Mouse (Mus musculus): ENCODE results near the gene Gbe1. TPM values are rescaled to one million over a fixed set of nuclear protein-coding genes. Genes with fewer than 3 reads are reported as not detected.

Gbe1 gene
- polyA plus RNA-seq, 1 experiment from 2014 or later: 14.6 TPM

- ATAC-seq (ENCODE audit: low FRiP score): no peak
- no peaks in the 10 kb centered on the region for H3K9me3 ChIP-seq (replicated peaks)
- WGBS: 89% methylated on average over 2 of the region's 2 CpGs
- no peaks in the 10 kb centered on the region for H3K36me3 ChIP-seq
- no peak overlapping the region for H3K27ac ChIP-seq
- H3K4me2 ChIP-seq (replicated peaks): no peak overlapping the region
- no peak overlapping the region for H3K4me3 ChIP-seq
- H3K9ac ChIP-seq: no peak overlapping the region
- H3K4me1 ChIP-seq: no peaks in the 10 kb centered on the region
- H3K27me3 ChIP-seq: no peaks in the 10 kb centered on the region
These were observed 67.3 kb downstream of the Gbe1 start for GRCm38 (mm10) chr16:70381045-70381444.

DNA sequence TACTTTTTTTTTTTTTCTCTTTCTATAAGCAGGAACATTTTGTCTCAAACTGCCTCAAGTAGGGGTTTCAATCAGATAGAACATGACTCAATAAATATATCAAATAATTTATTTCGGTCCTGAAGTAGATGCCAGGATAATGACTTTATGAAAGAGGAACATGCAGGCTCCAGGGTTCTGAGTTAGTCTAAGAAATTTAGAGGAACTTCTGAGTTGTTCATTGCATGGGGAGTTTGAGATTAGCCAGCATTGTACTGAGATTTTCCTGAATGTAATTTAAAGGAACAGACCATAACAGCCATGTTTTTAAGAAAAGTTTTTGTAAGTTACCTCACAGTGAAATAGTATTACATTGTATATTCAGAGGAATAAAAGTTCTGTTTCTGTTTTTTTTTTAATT lies 71.7 kb downstream of the Gbe1 start:
- Histone ChIP-seq H3K9me3 (replicated peaks) (no peaks in the 10 kb centered on the region), H3K4me1 (no peaks in the 10 kb centered on the region), H3K9ac (no peak overlapping the region), H3K27ac (no peak overlapping the region), H3K4me2 (replicated peaks) (no peak overlapping the region), H3K36me3 (no peaks in the 10 kb centered on the region), H3K27me3 (no peaks in the 10 kb centered on the region), H3K4me3 (no peak overlapping the region)
- WGBS: 90% methylated on average over 1 of the region's 1 CpGs
- ATAC-seq (ENCODE audit: low FRiP score): no peak

DNA sequence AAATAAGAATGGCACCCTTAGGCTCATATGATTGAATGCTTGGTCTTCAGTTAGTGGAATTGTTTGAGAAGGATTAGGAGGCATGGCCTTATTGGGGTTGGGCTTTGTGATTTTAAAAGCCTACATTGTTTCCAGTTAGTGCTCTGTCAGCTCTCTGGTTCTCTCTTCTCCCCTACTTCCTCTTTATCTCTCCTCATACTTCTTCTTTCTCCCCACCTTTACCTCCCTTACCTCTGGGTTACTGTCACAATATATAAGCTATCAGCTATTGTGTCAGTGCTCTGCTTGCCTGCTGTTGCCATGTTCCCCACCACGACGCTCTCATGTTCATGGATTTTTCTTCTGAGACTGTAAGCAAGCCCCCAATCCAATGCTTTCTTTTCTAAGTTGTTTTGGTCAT lies 73.6 kb downstream of the Gbe1 start:
- Histone ChIP-seq H3K4me1 (no peaks in the 10 kb centered on the region), H3K27me3 (no peaks in the 10 kb centered on the region), H3K27ac (no peak overlapping the region), H3K4me3 (no peak overlapping the region), H3K4me2 (replicated peaks) (no peak overlapping the region), H3K36me3 (no peaks in the 10 kb centered on the region), H3K9ac (no peak overlapping the region), H3K9me3 (replicated peaks) (no peaks in the 10 kb centered on the region)
- no peak for ATAC-seq (ENCODE audit: low FRiP score)
- WGBS: 96% methylated on average over 2 of the region's 2 CpGs

DNA sequence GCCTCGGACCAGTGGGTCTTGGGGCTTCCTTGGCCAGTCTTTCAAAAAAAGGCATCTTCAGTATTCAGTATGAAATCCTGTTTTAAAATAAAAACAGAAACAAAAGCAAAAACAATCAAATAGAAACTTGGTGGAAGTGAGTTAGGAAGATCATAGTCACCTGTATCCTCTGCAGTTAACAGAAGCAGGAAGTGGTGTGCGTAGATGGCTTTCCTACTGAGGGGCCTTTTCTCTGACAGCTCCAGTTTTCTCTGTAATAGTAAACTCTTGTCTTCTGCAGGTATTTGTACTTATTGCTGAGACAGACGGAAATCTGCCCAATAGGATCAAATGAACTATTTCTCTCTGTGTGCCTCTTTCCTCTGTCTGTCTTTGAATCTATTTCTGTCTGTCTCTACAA lies 81.5 kb downstream of the Gbe1 start:
- WGBS: 91% methylated on average over 3 of the region's 3 CpGs
- Histone ChIP-seq H3K27me3 (no peaks in the 10 kb centered on the region), H3K9ac (no peak overlapping the region)

GRCm38 (mm10) chr16:70407780-70408179 lies 94.0 kb downstream of the Gbe1 start:
- H3K9me3 ChIP-seq (replicated peaks): no peaks in the 10 kb centered on the region
- no peaks in the 10 kb centered on the region for H3K27me3 ChIP-seq
- H3K4me1 ChIP-seq: no peaks in the 10 kb centered on the region
- no peak overlapping the region for H3K4me2 ChIP-seq (replicated peaks)
- WGBS: 94% methylated on average over 2 of the region's 2 CpGs
- H3K36me3 ChIP-seq: no peaks in the 10 kb centered on the region
- no peak overlapping the region for H3K27ac ChIP-seq
- ATAC-seq (ENCODE audit: low FRiP score): no peak
- no peak overlapping the region for H3K9ac ChIP-seq
- no peak overlapping the region for H3K4me3 ChIP-seq

More for the DNA sequence above, 81.5 kb downstream of the Gbe1 start:
- no peak for ATAC-seq (ENCODE audit: low FRiP score)
- Histone ChIP-seq H3K27ac (no peak overlapping the region), H3K36me3 (no peaks in the 10 kb centered on the region), H3K4me3 (no peak overlapping the region), H3K4me1 (no peaks in the 10 kb centered on the region), H3K9me3 (replicated peaks) (no peaks in the 10 kb centered on the region), H3K4me2 (replicated peaks) (no peak overlapping the region)

DNA sequence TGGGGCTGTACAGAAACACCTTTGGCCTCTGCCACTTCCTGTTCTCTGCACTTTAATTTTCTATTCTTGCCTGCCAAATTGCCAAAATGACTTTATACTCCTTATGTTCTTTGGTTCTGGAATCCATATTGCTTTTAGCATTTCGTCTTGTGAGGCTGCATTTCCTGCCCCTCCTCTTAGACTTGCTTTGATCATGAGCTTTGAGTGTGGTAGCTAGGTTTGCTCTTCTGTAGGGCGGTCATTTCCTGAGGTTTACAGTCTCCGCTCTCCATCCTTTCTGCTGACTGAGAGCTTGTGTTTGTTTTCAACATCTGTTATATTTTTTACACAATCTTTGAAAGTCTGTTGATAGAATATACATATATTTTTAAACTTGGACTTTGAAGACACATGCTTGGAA lies 107.3 kb downstream of the Gbe1 start:
- no peak overlapping the region for H3K9ac ChIP-seq
- H3K4me3 ChIP-seq: no peak overlapping the region
- ATAC-seq (ENCODE audit: low FRiP score): no peak
- H3K27me3 ChIP-seq: no peaks in the 10 kb centered on the region
- 79% methylated on average over 3 of the region's 3 CpGs for WGBS
- H3K4me1 ChIP-seq: no peaks in the 10 kb centered on the region
- H3K27ac ChIP-seq: no peak overlapping the region
- H3K9me3 ChIP-seq (replicated peaks): no peaks in the 10 kb centered on the region
- H3K4me2 ChIP-seq (replicated peaks): no peak overlapping the region
- H3K36me3 ChIP-seq: no peaks in the 10 kb centered on the region

- no peak for ATAC-seq (ENCODE audit: low FRiP score)
- H3K36me3 ChIP-seq: no peaks in the 10 kb centered on the region
- H3K9me3 ChIP-seq (replicated peaks): no peaks in the 10 kb centered on the region
- no peak overlapping the region for H3K9ac ChIP-seq
- no peak overlapping the region for H3K27ac ChIP-seq
- WGBS: 69% methylated on average over 6 of the region's 6 CpGs
- no peak overlapping the region for H3K4me3 ChIP-seq
- no peaks in the 10 kb centered on the region for H3K27me3 ChIP-seq
- no peak overlapping the region for H3K4me2 ChIP-seq (replicated peaks)
- H3K4me1 ChIP-seq: no peaks in the 10 kb centered on the region
These were observed 135.8 kb downstream of the Gbe1 start for GRCm38 (mm10) chr16:70449520-70449919.

DNA sequence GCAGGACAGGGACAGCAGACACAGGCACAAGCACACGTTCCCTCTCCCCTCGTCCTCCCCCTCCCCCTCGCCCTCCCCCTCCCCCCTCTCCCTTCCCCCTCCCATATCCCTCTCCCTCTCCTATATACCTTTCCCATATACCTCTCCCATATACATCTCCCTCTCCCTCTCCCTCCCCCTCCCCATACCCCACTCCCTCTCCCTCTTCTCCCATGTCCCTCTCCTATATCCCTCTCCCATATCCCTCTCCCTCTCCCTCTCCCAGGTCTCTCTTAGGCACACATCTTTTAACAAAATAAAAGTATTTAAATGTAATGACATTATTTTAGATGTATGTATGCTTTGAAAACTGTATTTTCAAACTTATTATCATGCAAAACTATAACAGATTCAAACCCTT lies 161.8 kb downstream of the Gbe1 start:
- Histone ChIP-seq H3K9me3 (replicated peaks) (no peaks in the 10 kb centered on the region), H3K9ac (no peak overlapping the region), H3K27ac (no peak overlapping the region), H3K4me1 (no peaks in the 10 kb centered on the region), H3K4me3 (no peak overlapping the region), H3K27me3 (no peaks in the 10 kb centered on the region), H3K4me2 (replicated peaks) (no peak overlapping the region), H3K36me3 (no peaks in the 10 kb centered on the region)
- ATAC-seq (ENCODE audit: low FRiP score): no peak
- no CpG with 5 or more reads among the region's 3 CpGs for WGBS

GRCm38 (mm10) chr16:70476161-70476560 lies 162.4 kb downstream of the Gbe1 start:
- H3K27me3 ChIP-seq: no peaks in the 10 kb centered on the region
- no peak overlapping the region for H3K4me2 ChIP-seq (replicated peaks)
- H3K9me3 ChIP-seq (replicated peaks): no peaks in the 10 kb centered on the region
- H3K4me1 ChIP-seq: no peaks in the 10 kb centered on the region
- H3K36me3 ChIP-seq: no peaks in the 10 kb centered on the region
- no peak overlapping the region for H3K27ac ChIP-seq
- ATAC-seq (ENCODE audit: low FRiP score): no peak
- WGBS: 86% methylated on average over 4 of the region's 4 CpGs
- no peak overlapping the region for H3K9ac ChIP-seq
- H3K4me3 ChIP-seq: no peak overlapping the region

DNA sequence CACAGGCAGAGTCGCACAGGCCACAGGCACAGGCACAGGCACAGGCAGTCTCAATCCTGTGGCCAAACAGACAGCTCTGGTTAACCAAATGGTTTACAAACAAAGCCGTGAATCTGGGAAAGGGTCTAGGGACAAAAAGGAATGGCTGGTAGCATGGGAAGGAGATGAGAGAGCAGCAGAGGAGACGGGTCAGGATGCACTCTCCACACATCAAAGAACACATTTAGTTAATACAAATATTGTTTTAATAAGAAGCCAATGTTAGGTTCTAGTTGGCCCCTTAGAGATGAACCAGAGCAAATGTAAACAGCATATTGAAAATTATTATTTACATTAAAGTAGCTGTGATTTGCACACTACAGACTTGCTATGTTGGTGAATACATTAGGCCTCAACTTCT lies 166.7 kb downstream of the Gbe1 start:
- H3K4me2 ChIP-seq (replicated peaks): no peak overlapping the region
- H3K9ac ChIP-seq: no peak overlapping the region
- H3K9me3 ChIP-seq (replicated peaks): no peaks in the 10 kb centered on the region
- H3K4me1 ChIP-seq: no peaks in the 10 kb centered on the region
- H3K4me3 ChIP-seq: no peak overlapping the region
- no peak overlapping the region for H3K27ac ChIP-seq
- H3K27me3 ChIP-seq: no peaks in the 10 kb centered on the region
- no peaks in the 10 kb centered on the region for H3K36me3 ChIP-seq
- no peak for ATAC-seq (ENCODE audit: low FRiP score)
- 90% methylated on average over 3 of the region's 3 CpGs for WGBS

DNA sequence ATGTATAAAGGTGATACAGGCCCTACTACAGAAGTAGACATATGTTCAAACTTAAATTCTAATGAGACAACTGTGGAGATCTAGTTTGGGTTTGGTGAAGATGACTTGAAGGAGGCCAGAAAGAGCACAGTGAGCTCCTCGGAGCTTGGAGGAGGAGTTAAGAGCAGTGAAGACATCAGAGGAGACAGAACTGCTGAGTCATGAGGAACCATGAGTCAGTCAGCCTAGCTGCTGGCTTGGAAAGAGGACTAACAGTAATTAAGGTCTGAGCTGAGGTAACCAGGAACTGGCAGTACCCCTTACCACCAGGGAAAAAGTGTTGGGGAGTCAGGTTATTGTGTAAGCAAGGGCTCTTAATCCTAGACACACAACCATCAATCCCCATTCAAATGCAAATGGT lies 192.7 kb downstream of the Gbe1 start:
- H3K27me3 ChIP-seq: no peaks in the 10 kb centered on the region
- no peaks in the 10 kb centered on the region for H3K4me1 ChIP-seq
- no peaks in the 10 kb centered on the region for H3K9me3 ChIP-seq (replicated peaks)
- H3K27ac ChIP-seq: no peak overlapping the region
- H3K9ac ChIP-seq: no peak overlapping the region
- no peak for ATAC-seq (ENCODE audit: low FRiP score)
- H3K4me2 ChIP-seq (replicated peaks): no peak overlapping the region
- H3K4me3 ChIP-seq: no peak overlapping the region
- no peaks in the 10 kb centered on the region for H3K36me3 ChIP-seq
- 71% methylated on average over 1 of the region's 1 CpGs for WGBS

- no peak for ATAC-seq (ENCODE audit: low FRiP score)
- Histone ChIP-seq H3K4me1 (no peaks in the 10 kb centered on the region), H3K9ac (no peak overlapping the region), H3K27me3 (no peaks in the 10 kb centered on the region), H3K4me3 (no peak overlapping the region), H3K36me3 (no peaks in the 10 kb centered on the region), H3K27ac (no peak overlapping the region), H3K4me2 (replicated peaks) (no peak overlapping the region), H3K9me3 (replicated peaks) (no peaks in the 10 kb centered on the region)
- 90% methylated on average over 3 of the region's 3 CpGs for WGBS
These were observed 197.2 kb downstream of the Gbe1 start for GRCm38 (mm10) chr16:70510938-70511337.

DNA sequence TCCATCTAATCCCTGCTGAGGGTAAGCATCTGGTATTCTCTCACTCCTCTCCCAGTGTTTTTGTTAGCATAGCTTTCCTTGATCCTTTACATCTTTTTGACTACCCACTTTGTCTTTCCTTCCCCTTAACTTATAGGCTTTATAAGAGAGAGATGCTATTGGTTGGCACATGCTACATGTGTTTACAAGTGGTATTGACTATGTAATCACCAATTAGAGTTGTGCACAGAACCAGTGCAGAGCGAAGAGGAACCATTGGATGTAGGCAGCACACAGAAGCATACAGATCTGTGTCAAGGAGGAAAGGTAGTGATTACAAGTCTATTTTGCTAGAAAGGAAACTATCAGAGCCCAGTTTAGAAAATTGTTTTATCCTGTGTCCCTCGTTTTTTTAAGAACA lies 209.1 kb downstream of the Gbe1 start:
- H3K9ac ChIP-seq: no peak overlapping the region
- no peaks in the 10 kb centered on the region for H3K27me3 ChIP-seq
- no peak overlapping the region for H3K4me3 ChIP-seq
- no peaks in the 10 kb centered on the region for H3K36me3 ChIP-seq
- WGBS: 88% methylated on average over 2 of the region's 2 CpGs
- H3K27ac ChIP-seq: no peak overlapping the region
- H3K4me2 ChIP-seq (replicated peaks): no peak overlapping the region
- ATAC-seq (ENCODE audit: low FRiP score): no peak
- H3K9me3 ChIP-seq (replicated peaks): no peaks in the 10 kb centered on the region
- no peaks in the 10 kb centered on the region for H3K4me1 ChIP-seq

DNA sequence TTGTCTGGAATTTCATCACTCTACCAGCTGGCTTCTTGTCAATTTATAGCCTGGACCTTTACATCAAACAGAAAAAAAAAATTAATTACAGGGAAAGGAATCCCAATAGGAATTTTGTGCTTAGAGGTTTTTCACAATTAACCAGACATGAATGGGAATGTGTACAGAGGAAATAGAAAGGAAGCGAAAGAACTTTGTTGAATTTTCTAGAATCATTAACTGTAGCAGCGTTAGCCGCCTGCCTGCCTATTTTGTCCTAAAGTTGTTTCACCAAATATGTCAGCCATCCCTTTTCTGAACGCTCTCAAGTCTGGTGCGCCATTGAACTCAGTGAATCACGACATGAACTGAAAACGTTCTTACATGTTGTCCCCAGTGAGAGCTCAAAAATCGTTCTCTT lies 209.8 kb downstream of the Gbe1 start:
- 81% methylated on average over 8 of the region's 8 CpGs for WGBS
- H3K27me3 ChIP-seq: no peaks in the 10 kb centered on the region
- H3K27ac ChIP-seq: no peak overlapping the region
- H3K4me3 ChIP-seq: no peak overlapping the region
- no peak for ATAC-seq (ENCODE audit: low FRiP score)
- no peak overlapping the region for H3K4me2 ChIP-seq (replicated peaks)
- no peaks in the 10 kb centered on the region for H3K9me3 ChIP-seq (replicated peaks)
- H3K4me1 ChIP-seq: no peaks in the 10 kb centered on the region
- no peaks in the 10 kb centered on the region for H3K36me3 ChIP-seq
- H3K9ac ChIP-seq: no peak overlapping the region
